Mouse (Mus musculus) CH12.LX (cell line): Measurements from ENCODE around the gene 1700029P11Rik. TPM values are rescaled to one million over a fixed set of nuclear protein-coding genes. Genes with fewer than 3 reads are reported as not detected.

Experiments used
- DNase-seq: peaks from one replicate; pipeline ENCODE4 v3.0.0-alpha.2; 2013; ENCODE audit errors: extremely low read depth
- H3K27ac ChIP-seq: 2 replicates; pipeline ENCODE4 v1.5.1; 2012; ENCODE audit warnings: low read depth, mild to moderate bottlenecking, control low read depth, moderate library complexity; ENCODE audit not compliant: insufficient read depth
- H3K27me3 ChIP-seq: replicated peaks from 2 replicates; pipeline ENCODE3; 2012; ENCODE audit warnings: inconsistent platforms
- H3K36me3 ChIP-seq, 2 experiments: replicated peaks in 1 of 2; 2 replicates each; pipeline versions ENCODE3 to v1.6.1; 2012; ENCODE audit warnings: inconsistent platforms in 1 of 2, low read length in 1 of 2, mild to moderate bottlenecking in 1 of 2, mixed read lengths in 1 of 2, moderate library complexity in 1 of 2; ENCODE audit not compliant: control insufficient read depth in 1 of 2, insufficient read depth in 1 of 2
- H3K4me1 ChIP-seq, 2 experiments: 2 replicates each; pipeline ENCODE4 v1.6.1; 2012; ENCODE audit warnings: inconsistent platforms in 1 of 2, moderate library complexity in 1 of 2; ENCODE audit not compliant: insufficient read depth in 2 of 2, control insufficient read depth in 1 of 2
- H3K4me2 ChIP-seq: 2 replicates; pipeline ENCODE4 v1.6.1; 2012; ENCODE audit warnings: low read depth, mild to moderate bottlenecking, control low read depth; ENCODE audit not compliant: poor library complexity, insufficient read depth, severe bottlenecking
- H3K4me3 ChIP-seq, 3 experiments: fragments of 150-350 bp in 1 of 3; sonication (generic) in 1 of 3; replicated peaks in 1 of 3; 2 replicates each; pipeline versions ENCODE3 to v1.5.1; 2011 to 2012; ENCODE audit warnings: low read depth in 2 of 3, low read length in 2 of 3, mild to moderate bottlenecking in 2 of 3, moderate library complexity in 2 of 3, control low read depth in 1 of 3, improper control_type of control experiment in 1 of 3, inconsistent platforms in 1 of 3, mixed read lengths in 1 of 3; ENCODE audit not compliant: poor library complexity in 1 of 3
- H3K79me2 ChIP-seq: replicated peaks from 2 replicates; pipeline ENCODE4 v1.6.1; 2012; ENCODE audit warnings: mild to moderate bottlenecking, moderate library complexity; ENCODE audit not compliant: control insufficient read depth, poor library complexity, insufficient read depth, severe bottlenecking; ENCODE audit errors: extremely low read depth
- H3K9ac ChIP-seq: 2 replicates; pipeline ENCODE4 v1.6.1; 2012; ENCODE audit warnings: low read depth, mild to moderate bottlenecking, control low read depth, moderate library complexity; ENCODE audit not compliant: insufficient read depth
- H3K9me3 ChIP-seq: replicated peaks from 2 replicates; pipeline ENCODE3; 2012; ENCODE audit warnings: low read length, inconsistent platforms, mixed read lengths
- BHLHE40 ChIP-seq: IDR thresholded peaks from 2 replicates; pipeline ENCODE4 v1.6.1; 2011; ENCODE audit warnings: mild to moderate bottlenecking, low read depth, low read length, improper control_type of control experiment
- CHD1 ChIP-seq: IDR thresholded peaks from 2 replicates; pipeline ENCODE4 v1.6.1; 2012; ENCODE audit warnings: low read depth, low read length, improper control_type of control experiment, inconsistent platforms
- CHD2 ChIP-seq: IDR thresholded peaks from 2 replicates; pipeline ENCODE4 v1.6.1; 2011; ENCODE audit warnings: low read length, improper control_type of control experiment
- CTCF ChIP-seq, 2 experiments: IDR thresholded peaks in 1 of 2; conservative IDR thresholded peaks in 1 of 2; 2 replicates each; pipeline ENCODE4 v1.5.1; 2011 to 2012; ENCODE audit warnings: low read depth in 2 of 2, low read length in 2 of 2, improper control_type of control experiment in 1 of 2, inconsistent platforms in 1 of 2, mild to moderate bottlenecking in 1 of 2, moderate library complexity in 1 of 2
- ELF1 ChIP-seq: IDR thresholded peaks from 2 replicates; pipeline ENCODE4 v1.6.1; 2014; ENCODE audit warnings: low read depth, mild to moderate bottlenecking, inconsistent platforms, low read length, improper control_type of control experiment
- EP300 ChIP-seq: IDR thresholded peaks from 2 replicates; pipeline ENCODE4 v1.6.1; 2011; ENCODE audit warnings: low read length, improper control_type of control experiment
- ETS1 ChIP-seq: conservative IDR thresholded peaks from 2 replicates; pipeline ENCODE4 v1.6.1; 2012; ENCODE audit warnings: low read depth, mild to moderate bottlenecking, inconsistent platforms, low read length, improper control_type of control experiment, moderate library complexity
- GABPA ChIP-seq: IDR thresholded peaks from 2 replicates; pipeline ENCODE4 v1.6.1; 2012; ENCODE audit warnings: low read depth, low read length, improper control_type of control experiment, inconsistent platforms; ENCODE audit not compliant: insufficient replicate concordance
- HCFC1 ChIP-seq: IDR thresholded peaks from 2 replicates; pipeline ENCODE4 v1.6.1; 2012; ENCODE audit warnings: low read depth, mild to moderate bottlenecking, inconsistent platforms, low read length, improper control_type of control experiment
- IRF4 ChIP-seq: IDR thresholded peaks from 2 replicates; pipeline ENCODE4 v1.6.1; 2014; ENCODE audit warnings: low read depth, mild to moderate bottlenecking, inconsistent platforms, low read length, improper control_type of control experiment
- JUN ChIP-seq: IDR thresholded peaks from 2 replicates; pipeline ENCODE4 v1.6.1; 2011; ENCODE audit warnings: low read depth, mild to moderate bottlenecking, low read length, improper control_type of control experiment, moderate library complexity; ENCODE audit not compliant: insufficient read depth
- JUND ChIP-seq: conservative IDR thresholded peaks from 2 replicates; pipeline ENCODE4 v1.6.1; 2011; ENCODE audit warnings: low read depth, low read length, improper control_type of control experiment
- MAFK ChIP-seq: IDR thresholded peaks from 2 replicates; pipeline ENCODE4 v1.6.1; 2011; ENCODE audit warnings: low read length, improper control_type of control experiment; ENCODE audit not compliant: insufficient replicate concordance
- MAX ChIP-seq: IDR thresholded peaks from 2 replicates; pipeline ENCODE4 v1.6.1; 2011; ENCODE audit warnings: low read length, improper control_type of control experiment
- MAZ ChIP-seq: IDR thresholded peaks from 2 replicates; pipeline ENCODE4 v1.6.1; 2012; ENCODE audit warnings: low read depth, mild to moderate bottlenecking, inconsistent platforms, low read length, improper control_type of control experiment, moderate library complexity
- MEF2A ChIP-seq: IDR thresholded peaks from 2 replicates; pipeline ENCODE4 v1.6.1; 2014; ENCODE audit warnings: low read depth, mild to moderate bottlenecking, inconsistent platforms, low read length, improper control_type of control experiment, borderline replicate concordance
- MXI1 ChIP-seq: IDR thresholded peaks from 2 replicates; pipeline ENCODE4 v1.6.1; 2011; ENCODE audit warnings: mild to moderate bottlenecking, low read depth, low read length, improper control_type of control experiment
- MYC ChIP-seq: IDR thresholded peaks from 2 replicates; pipeline ENCODE4 v1.6.1; 2011; ENCODE audit warnings: low read depth, mild to moderate bottlenecking, improper control_type of control experiment, low read length
- NELFE ChIP-seq: IDR thresholded peaks from 2 replicates; pipeline ENCODE4 v1.6.1; 2011; ENCODE audit warnings: low read depth, low read length, improper control_type of control experiment
- PAX5 ChIP-seq: IDR thresholded peaks from 2 replicates; pipeline ENCODE4 v1.6.1; 2012; ENCODE audit warnings: low read length, inconsistent platforms, mixed read lengths
- POLR2A ChIP-seq: IDR thresholded peaks from 2 replicates; pipeline ENCODE4 v1.6.1; 2011; ENCODE audit warnings: low read depth, mild to moderate bottlenecking, improper control_type of control experiment, low read length
- RCOR1 ChIP-seq: conservative IDR thresholded peaks from 2 replicates; pipeline ENCODE4 v1.6.1; 2012; ENCODE audit warnings: low read depth, mild to moderate bottlenecking, inconsistent platforms, low read length, improper control_type of control experiment
- SMC3 ChIP-seq: IDR thresholded peaks from 2 replicates; pipeline ENCODE4 v1.6.1; 2011; ENCODE audit warnings: low read depth, low read length, improper control_type of control experiment
- TBP ChIP-seq: conservative IDR thresholded peaks from 2 replicates; pipeline ENCODE4 v1.6.1; 2011; ENCODE audit warnings: low read depth, low read length, improper control_type of control experiment
- TCF12 ChIP-seq: IDR thresholded peaks from 2 replicates; pipeline ENCODE4 v1.6.1; 2014; ENCODE audit warnings: low read depth, mild to moderate bottlenecking, inconsistent platforms, low read length, improper control_type of control experiment
- UBTF ChIP-seq: IDR thresholded peaks from 2 replicates; pipeline ENCODE4 v1.6.1; 2012; ENCODE audit warnings: low read depth, mild to moderate bottlenecking, inconsistent platforms, low read length, improper control_type of control experiment, moderate library complexity
- USF2 ChIP-seq: conservative IDR thresholded peaks from 2 replicates; pipeline ENCODE4 v1.6.1; 2011; ENCODE audit warnings: low read depth, low read length, improper control_type of control experiment
- ZC3H11A ChIP-seq: IDR thresholded peaks from 2 replicates; pipeline ENCODE4 v1.6.1; 2012; ENCODE audit warnings: low read depth, mild to moderate bottlenecking, inconsistent platforms, low read length, improper control_type of control experiment
- ZKSCAN1 ChIP-seq: IDR thresholded peaks from 2 replicates; pipeline ENCODE4 v1.6.1; 2012; ENCODE audit warnings: low read depth, inconsistent platforms, low read length, improper control_type of control experiment, borderline replicate concordance
- ZMIZ1 ChIP-seq: IDR thresholded peaks from 2 replicates; pipeline ENCODE4 v1.6.1; 2012; ENCODE audit warnings: low read depth, mild to moderate bottlenecking, inconsistent platforms, low read length, improper control_type of control experiment
- ZNF384 ChIP-seq: IDR thresholded peaks from 2 replicates; pipeline ENCODE4 v1.6.1; 2012; ENCODE audit warnings: low read depth, low read length, improper control_type of control experiment, inconsistent platforms
- dilution Hi-C: fragments of 300-500 bp; cut with MboI; formaldehyde crosslinking; loops from 2 replicates; pipeline ENCODE4 v1.14.3; 2020; ENCODE audit warnings: low sequenced_read_pairs; ENCODE audit not compliant: extremely low pct_unique_long_range_greater_than_20kb, extremely low pct_ligation_motif_present
- in situ Hi-C: fragments of 300-500 bp; cut with MboI; formaldehyde crosslinking; loops from 3 replicates; pipeline ENCODE4 v1.14.3; 2019; ENCODE audit warnings: low sequenced_read_pairs, low pct_ligation_motif_present, low pct_unique_long_range_greater_than_20kb, mixed read lengths
- polyA plus RNA-seq: library from polyadenylated mRNA; unstranded; fragments of >175 nt; gene quantifications from 2 replicates; pipeline ENCODE4 v1.2.1, GENCODE M21; 2012; ENCODE audit warnings: low read depth; ENCODE audit not compliant: insufficient read length
- total RNA-seq, 2 experiments: library from RNA; depleted of rRNA; stranded (reverse); fragments of 300-350 nt in 1 of 2; fragments of >200 nt in 1 of 2; gene quantifications; 2 replicates each; pipeline ENCODE4 v1.2.3; 2012 to 2014

The 1700029P11Rik gene
- total and polyA plus RNA-seq, 3 experiments, result not detected

DNA sequence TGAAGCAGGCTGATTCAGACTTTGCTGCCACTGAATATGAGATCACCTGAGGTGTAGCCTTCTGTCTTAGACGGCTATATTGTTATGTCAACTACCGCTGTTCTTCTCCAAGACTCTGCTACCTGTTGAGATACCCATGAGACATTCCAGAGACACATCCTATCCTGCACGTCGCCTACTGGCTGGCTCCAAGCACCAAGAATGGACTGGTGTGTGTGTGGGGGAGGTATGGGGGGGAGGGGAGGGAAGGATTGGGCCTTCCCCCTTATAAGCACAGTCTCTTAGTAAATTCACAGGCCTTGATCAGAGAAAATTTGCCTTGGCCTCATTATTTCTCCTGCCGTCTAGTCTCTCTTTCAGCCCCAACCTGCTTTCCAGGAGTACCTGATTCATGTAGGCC, 12.5 kb upstream of the 1700029P11Rik start:
- Histone ChIP-seq H3K79me2 (no peaks in the 10 kb centered on the region), H3K36me3 (no peaks in the 10 kb centered on the region), H3K27ac (peak overlapping the region; percentile 72), H3K9me3 (peaks cover 3% of the 10 kb centered on the region), H3K4me3 (no peak overlapping the region), H3K27me3 (no peaks in the 10 kb centered on the region), H3K9ac (no peak overlapping the region), H3K4me1 (peaks cover 26 to 54% of the 10 kb centered on the region in 2 experiments), H3K4me2 (peak overlapping the region; percentile 34)
- no peak for DNase-seq
- dilution Hi-C loops, result no loop called here
- no peak for TF ChIP-seq TBP
- TF ChIP-seq ZKSCAN1, result no peak
- TF ChIP-seq NELFE, result no peak
- TF ChIP-seq USF2, result no peak
- TF ChIP-seq IRF4, result peak; percentile 33; the same call in 1 of the 2 replicates
- TF ChIP-seq CHD1, result no peak
- TF ChIP-seq SMC3, result no peak
- TF ChIP-seq HCFC1, result no peak
- TF ChIP-seq MXI1, result no peak
- TF ChIP-seq CHD2, result peak; percentile 64
- TF ChIP-seq UBTF, result no peak
- TF ChIP-seq, all 38 proteins: peak for 2
- in situ Hi-C loops, result no loop called here

DNA sequence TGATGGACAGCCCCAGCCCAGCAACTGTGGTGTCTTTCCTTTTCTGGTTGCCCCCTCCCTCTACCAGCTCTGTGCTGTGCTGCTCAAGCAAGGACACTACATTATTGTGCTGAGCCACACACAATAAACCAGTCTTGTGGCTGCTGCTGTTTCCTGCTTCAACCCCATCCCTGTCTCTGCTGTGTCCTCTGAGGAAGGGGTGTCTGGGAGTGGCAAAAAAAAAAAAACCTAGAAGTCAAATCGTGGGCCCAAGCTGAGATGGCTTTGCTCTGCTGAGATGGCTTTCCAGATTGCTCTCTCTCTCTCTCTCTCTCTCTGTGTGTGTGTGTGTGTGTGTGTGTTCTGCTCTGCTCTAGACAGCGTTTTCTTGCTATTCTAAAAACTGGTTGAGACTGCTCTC, 11.9 kb upstream of the 1700029P11Rik start:
- Histone ChIP-seq H3K27me3 (no peaks in the 10 kb centered on the region), H3K79me2 (no peaks in the 10 kb centered on the region), H3K4me3 (no peak overlapping the region), H3K9ac (peak overlapping the region; percentile 20; the same call in 1 of the 2 replicates), H3K4me2 (peak overlapping the region; percentile 34), H3K9me3 (peaks cover 3% of the 10 kb centered on the region), H3K36me3 (no peaks in the 10 kb centered on the region), H3K27ac (peak overlapping the region; percentile 72), H3K4me1 (peaks cover 26 to 54% of the 10 kb centered on the region in 2 experiments)
- DNase-seq, result no peak
- dilution Hi-C loops (no loop called here), in situ Hi-C loops (no loop called here)
- TF ChIP-seq CHD1, result no peak
- TF ChIP-seq BHLHE40, result no peak
- TF ChIP-seq MAFK, result no peak
- TF ChIP-seq ZNF384, result peak; percentile 56; the same call in 1 of the 2 replicates
- TF ChIP-seq SMC3, result no peak
- no peak for TF ChIP-seq POLR2A
- no peak for TF ChIP-seq RCOR1
- TF ChIP-seq ZKSCAN1, result no peak
- no peak for TF ChIP-seq JUND
- TF ChIP-seq MAZ, result 0 out of 2 replicates have a peak, but pooled peaks have one; percentile 5
- TF ChIP-seq GABPA, result no peak
- TF ChIP-seq ETS1, result no peak
- TF ChIP-seq ZC3H11A, result no peak
- TF ChIP-seq MAX, result no peak
- no peak for TF ChIP-seq ELF1
- TF ChIP-seq MYC, result no peak
- no peak for TF ChIP-seq JUN
- TF ChIP-seq CTCF (conservative IDR thresholded peaks at IDR 0.05 in 1 of 2, IDR thresholded peaks at IDR 0.05 in 1 of 2; ENCODE audit: low read depth in 2 of 2, low read length in 2 of 2), result no peak
- TF ChIP-seq EP300, result 0 out of 2 replicates have a peak, but pooled peaks have one; percentile 9
- 0 out of 2 replicates have a peak, but pooled peaks have one; percentile 9 for TF ChIP-seq ZMIZ1
- no peak for TF ChIP-seq NELFE
- no peak for TF ChIP-seq MEF2A
- TF ChIP-seq CHD2, result no peak
- no peak for TF ChIP-seq PAX5
- TF ChIP-seq TBP, result no peak
- TF ChIP-seq TCF12, result no peak
